Mouse (Mus musculus) T-helper 1 cell (primary cell): Measurements from ENCODE around the gene Zdhhc14.
"Not testable (repeated sequence)": the region's sequence is repeated elsewhere in the genome, so short reads cannot be mapped to it uniquely, and the experiment has no call there.

Source experiments
- in situ Hi-C: fragments of 300-600 bp; cut with MboI, MseI; formaldehyde crosslinking; loops from one replicate; pipeline ENCODE4 v1.15.1; 2025; ENCODE audit warnings: high pct_unique_total_duplicates

Zdhhc14 gene

DNA sequence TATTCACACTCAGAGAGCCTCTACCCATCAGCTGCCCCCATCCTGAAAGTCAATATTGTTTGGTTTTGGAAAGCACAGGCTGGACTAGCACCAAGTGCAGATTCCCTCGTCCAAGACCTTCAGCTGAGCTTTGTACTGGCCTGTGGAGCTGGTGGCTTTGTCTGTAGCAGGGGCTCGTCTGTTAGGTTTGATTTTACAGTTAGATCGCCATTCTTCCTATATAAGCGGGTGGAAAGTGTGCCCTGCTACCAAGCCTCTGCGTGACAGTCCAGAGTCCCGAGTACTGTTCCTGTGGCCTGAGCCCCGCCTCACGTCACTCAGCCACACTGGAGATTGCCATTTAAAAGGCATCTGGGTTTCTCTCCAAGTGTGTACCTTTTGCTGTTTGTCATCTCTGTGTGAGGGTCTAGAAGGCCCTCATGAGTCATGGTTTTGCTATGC, 113.8 kb downstream of the Zdhhc14 start:
- in situ Hi-C loops: no loop called here

DNA sequence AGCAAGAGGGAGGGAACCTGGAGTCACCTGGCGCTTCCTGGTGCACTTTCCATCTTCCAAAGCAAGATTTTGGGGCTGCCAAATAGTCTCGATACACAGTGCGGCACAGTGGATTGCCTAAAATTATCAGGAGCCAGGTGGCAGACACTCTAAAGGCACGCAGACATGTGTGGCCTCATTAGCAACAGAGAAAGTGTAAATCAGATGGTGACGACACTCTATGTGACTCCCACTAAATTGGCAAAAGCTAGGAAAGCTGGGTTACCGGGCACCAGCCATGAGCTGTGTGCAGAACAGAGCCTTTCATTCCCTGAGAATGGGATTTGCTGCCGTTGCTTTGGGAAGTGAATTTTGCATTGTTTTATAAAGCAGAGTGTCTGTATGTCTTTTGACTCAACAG, 115.0 kb downstream of the Zdhhc14 start:
- in situ Hi-C loops: no loop called here

DNA sequence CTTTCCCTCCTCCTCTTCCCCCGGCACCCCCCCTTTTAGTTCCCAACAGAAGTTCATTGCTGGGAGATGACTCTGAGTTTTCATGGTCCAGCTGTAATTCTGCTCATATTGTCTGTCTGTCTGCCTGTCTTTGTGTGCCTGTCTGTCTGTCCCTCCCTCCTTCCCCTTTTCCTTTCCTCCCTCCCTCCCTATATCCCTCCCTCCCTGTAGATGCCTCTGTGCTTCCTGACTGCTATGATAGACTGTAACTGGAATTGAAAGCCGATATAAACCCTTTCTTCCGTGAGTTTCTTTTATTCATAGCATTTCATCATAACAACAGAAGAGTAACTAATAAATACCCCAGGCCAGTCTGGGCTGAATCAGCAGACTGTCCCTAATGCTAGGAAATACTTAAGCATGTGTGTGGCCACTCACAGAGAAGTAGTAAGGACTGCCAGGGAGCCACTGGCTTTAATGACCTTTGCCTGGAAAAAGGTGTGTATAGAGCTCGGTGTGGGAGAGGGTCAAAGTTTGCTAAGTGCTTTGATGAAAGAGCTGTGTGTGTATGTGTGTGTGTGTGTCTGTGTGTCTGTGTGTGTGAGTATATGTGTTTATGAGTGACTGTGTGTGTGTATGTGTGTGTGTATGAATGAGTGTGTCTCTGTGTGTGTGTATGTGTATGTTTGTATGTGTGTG, 117.7 kb downstream of the Zdhhc14 start:
- in situ Hi-C loops: no loop called here

DNA sequence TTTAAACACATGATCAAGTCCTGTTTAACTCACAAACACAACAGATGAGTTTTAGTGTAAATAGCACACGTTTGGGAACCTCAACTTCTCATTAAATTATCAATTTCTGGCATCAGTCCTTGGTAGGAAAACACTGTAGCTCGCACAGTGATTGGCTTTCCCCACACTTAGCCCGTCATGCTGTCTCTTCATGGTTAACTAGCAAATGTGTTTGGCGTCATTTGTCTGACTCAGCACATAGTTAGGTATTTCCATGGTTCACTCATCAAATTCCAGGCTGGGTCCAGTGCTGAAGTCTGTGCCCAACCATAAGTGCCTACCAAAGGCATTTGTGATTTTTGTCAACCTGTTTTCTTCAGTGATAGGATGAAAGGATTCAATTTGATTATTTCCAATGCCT, 119.9 kb downstream of the Zdhhc14 start:
- in situ Hi-C loops: no loop called here

- in situ Hi-C loops: no loop called here
Observed at GRCm38 (mm10) chr17:5614771-5615318, 122.5 kb downstream of the Zdhhc14 start.

DNA sequence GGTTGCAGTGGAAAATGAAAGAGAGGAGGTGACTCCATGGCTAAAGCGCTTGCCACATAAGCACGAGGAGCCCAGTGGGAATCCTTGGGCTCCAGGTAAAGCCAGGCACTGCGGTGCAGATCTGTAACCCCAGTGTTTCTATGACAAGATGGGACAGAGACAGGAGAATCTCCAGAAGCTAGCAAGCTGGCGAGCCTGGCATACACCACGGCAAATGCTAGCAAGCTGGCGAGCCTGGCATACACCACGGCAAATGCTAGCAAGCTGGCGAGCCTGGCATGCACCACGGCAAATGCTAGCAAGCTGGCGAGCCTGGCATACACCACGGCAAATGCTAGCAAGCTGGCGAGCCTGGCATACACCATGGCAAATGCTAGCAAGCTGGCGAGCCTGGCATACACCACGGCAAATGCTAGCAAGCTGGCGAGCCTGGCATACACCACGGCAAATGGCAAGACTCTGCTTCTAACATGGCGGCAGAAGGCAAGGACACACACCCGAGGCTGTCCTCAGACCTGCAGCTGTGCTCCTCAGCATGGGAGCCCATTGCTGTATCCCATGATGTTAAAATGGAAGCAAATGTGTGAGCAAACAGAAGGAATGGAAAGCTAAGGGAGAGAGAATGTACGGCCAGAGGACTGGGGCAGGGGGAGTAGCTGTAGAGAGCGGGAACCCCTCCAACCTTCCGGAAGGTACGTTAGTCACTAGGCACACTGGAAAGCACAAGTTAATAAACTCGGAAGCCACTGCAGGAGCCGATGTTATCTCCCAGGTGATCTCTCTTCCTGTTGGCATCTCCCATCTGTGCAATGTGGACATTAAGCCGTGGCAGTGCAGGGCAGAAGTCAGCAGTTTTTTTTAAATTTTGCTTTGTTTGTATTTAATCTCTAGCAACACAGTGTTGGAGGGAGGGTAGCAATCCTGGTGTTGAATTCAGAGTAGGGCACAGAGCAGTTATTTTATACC, 129.6 kb downstream of the Zdhhc14 start:
- in situ Hi-C loops: no loop called here

- in situ Hi-C loops: no loop called here
Observed at GRCm38 (mm10) chr17:5622764-5623163, 130.4 kb downstream of the Zdhhc14 start.

DNA sequence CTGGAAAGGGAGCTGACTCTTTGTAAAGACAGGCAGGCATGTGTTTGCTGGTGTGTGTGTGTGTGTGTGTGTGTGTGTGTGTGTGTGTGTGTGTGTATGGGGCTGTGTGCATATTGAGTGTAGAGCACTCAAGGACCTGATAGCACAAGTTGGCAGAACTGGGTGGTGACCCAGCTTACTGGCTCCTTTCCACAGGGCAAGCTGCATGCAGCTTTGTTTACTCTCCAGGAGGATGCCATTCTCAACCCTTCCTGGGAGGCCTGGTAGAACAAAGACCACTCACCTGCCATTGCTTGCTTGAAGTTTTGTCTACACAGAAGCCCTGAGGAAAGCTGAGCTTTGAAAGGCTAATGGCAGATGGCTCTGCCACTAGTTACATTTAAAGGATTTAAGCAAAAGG, 130.8 kb downstream of the Zdhhc14 start:
- in situ Hi-C loops: no loop called here

GRCm38 (mm10) chr17:5624815-5625214, 132.5 kb downstream of the Zdhhc14 start:
- in situ Hi-C loops: not testable (repeated sequence)

GRCm38 (mm10) chr17:5626402-5626801, 134.0 kb downstream of the Zdhhc14 start:
- in situ Hi-C loops: no loop called here

DNA sequence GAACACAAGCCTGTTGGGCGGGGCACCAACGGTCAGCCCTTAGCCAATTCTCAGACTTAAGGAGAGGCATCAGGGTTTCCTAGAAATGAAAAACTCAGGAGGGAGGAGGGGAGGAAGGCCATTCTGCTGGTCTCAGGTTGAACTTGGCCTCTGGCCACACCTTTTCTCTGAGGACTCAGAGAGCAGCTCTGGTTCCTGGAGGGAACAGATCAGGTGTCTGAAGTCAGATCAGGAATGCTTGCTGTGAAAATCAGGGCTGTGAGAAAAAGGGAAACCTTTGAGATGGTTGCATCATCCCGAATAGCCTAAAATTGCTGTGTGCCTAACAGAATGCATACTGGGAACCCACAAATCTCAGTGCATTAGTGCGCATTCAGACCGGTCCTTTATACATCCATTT, 135.3 kb downstream of the Zdhhc14 start:
- in situ Hi-C loops: no loop called here

DNA sequence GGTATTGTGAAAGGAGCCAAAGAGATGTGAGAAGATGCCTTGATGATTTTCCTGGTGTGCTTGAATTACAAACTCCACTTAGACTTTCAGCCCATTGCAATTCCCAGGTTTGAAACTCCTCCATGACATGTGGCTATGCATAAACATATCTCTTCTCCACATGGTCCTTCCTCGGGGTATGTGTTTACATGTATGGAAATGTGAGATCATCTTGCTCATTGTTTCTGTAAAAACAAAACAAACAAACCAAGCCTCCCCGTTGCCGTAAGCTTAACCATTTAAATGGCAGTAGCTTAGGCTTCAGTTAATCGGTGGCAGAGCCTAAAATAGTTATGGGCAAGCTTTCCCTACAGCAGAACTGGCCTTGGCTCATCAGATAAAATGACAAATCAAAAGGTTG, 137.3 kb downstream of the Zdhhc14 start:
- in situ Hi-C loops: no loop called here

- in situ Hi-C loops: no loop called here
Observed at GRCm38 (mm10) chr17:5635254-5635653, 142.9 kb downstream of the Zdhhc14 start.

GRCm38 (mm10) chr17:5641436-5641835, 149.1 kb downstream of the Zdhhc14 start:
- in situ Hi-C loops: no loop called here

DNA sequence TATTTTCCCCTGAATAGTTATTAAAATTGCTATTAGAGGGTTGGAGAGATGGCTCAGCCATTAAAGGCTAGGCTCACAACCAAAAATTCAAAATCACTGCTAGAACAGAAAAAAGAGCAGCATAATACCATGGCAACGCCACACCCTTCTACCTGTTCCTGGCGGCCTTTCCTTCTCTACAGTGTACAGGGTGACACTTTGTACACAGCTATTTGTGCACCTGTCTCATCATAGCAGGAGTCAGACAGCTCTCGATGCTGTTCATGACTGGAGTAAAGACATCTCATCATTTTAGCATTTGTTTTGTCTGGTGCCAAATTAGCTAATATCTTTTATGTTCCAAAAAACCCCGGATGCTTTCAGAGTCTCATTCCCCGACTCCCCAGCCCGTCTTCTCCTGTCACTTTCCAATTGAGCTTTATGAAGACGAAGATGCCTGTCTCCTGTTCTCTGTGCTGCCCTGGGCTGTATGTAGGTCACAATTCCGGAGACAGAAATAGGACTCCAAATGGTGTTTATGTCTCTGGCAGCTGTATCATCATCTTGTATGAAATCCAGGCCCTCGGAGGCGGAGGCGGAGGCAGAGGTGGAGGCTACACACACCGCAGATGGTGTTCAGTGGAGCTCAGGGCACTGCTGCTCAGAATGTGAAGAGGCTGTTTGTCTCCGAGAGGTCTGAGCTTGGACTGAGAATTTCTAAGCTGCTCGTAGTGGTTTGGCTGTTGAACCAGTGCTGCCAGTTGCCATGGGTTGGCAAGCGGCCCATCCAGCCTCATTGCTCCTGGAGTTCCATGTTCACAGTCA, 150.8 kb downstream of the Zdhhc14 start:
- in situ Hi-C loops: no loop called here

GRCm38 (mm10) chr17:5650124-5650523, 157.8 kb downstream of the Zdhhc14 start:
- in situ Hi-C loops: no loop called here

- in situ Hi-C loops: no loop called here
Observed at GRCm38 (mm10) chr17:5650642-5651041, 158.3 kb downstream of the Zdhhc14 start.

- in situ Hi-C loops: no loop called here
Observed at GRCm38 (mm10) chr17:5651551-5651950, 159.2 kb downstream of the Zdhhc14 start.

DNA sequence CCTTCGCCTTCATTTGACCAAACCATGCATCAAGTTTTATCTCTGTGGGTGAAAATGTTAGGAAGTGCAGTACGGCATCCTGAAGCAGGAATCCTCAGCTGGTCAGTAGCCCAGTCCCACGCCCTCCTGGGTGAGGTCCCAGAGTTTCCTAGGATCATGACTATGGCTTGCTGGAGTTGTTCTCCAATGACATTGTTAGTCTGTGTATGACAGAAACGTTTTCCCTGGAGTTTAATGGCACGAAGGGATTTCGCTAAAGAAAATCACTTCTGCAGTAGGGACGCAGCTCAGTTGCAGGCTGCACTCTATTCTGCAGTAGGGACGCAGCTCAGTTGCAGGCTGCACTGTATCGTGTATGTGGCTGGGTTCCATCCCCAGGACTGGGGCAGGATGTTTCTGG, 161.6 kb downstream of the Zdhhc14 start:
- in situ Hi-C loops: no loop called here

DNA sequence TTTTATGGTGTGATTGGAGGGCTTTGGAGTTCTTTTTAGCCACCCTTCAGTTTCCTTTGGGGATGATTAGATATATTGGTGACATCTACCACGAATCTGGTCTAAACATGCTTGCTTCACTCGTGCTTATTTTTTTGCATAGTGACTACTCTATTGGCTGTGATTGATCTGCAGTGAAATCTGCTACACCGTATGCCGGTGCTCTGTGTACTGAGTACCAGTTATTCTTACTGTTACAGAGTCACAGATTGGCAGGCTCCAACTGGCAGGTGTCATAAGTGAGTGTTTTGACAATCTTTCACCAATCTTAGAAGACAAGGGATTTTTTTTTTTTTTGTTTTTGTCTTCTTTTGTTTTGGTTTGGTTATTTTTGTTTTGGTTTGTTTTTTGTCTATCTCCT, 163.2 kb downstream of the Zdhhc14 start:
- in situ Hi-C loops: no loop called here

DNA sequence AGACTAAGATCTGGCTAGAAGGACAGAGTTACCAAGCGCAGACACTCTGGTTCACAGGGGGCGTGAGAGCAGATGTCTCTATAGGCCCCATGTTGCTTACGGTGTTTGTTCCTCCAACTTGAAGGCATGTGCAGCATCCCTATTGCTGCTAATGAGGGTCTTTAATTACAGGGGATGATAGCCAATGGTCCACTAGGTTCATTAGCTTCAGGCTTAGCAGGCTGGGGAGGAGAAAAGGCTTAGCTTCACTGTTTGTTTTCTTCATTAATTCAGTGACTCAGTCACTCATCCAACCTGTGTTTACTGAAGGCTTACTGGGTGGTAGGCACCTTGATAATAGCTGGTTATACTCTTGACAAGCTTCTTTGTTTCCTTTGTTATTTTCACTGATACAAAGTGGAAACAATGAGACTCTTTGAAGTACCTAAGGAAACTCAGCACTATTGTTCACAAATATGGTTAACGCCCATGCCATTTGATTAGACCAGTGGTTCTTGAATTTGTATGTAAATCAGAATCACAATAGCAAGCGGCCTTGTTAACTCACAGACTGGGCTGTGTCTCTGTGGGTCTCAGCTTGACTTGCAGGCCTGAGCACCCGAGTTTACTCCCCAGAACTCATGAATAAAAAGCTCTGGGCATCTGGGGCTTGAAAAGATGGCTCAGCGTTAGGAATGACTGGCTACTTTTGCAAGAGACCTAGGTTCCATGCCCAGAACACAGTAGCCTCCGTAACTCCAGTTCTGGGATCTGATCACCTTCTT, 168.1 kb downstream of the Zdhhc14 start:
- in situ Hi-C loops: no loop called here
